8 mouse cellular contexts compared by ENCODE assay signal in the genomic region with DNA sequence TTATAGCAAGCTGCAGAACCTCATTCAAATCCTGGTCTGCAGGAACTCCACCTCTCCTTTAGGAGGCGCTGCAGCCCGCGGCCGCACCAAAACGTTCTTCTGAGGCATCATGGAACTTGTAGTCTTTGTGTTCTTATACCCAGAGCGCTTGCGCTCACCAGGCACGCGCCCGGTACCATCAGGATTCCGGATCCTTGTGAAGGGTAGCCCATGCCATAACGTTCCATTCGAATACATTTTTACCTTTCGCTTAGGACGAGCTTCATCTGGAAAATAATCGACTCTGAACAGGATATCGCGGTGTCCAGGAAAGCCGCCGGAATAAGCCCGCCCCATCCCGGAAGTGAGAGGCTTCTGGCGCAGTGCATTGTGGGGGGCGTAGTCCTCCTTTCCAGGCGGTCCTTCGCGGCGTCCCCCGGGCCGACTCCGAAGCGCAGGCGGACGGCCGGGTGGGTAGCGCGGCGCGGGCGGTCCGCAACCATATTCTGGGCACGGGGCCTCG. TPM values are rescaled to one million over a fixed set of nuclear protein-coding genes. Genes with fewer than 3 reads are reported as not detected.
DNase-seq lines count a peak whose midpoint lies in the region; ATAC-seq lines count a peak whose summit lies in the region.

Thap11 (plus strand) TSS at position 418 of the 502 bp plus-strand sequence.

- DNase-seq in NIH3T3 (ENCODE audit: low read depth) = peak; percentile 95
- DNase-seq in cerebellum, postnatal 10 days = peak; percentile 96 to 97
- peak; percentile 85 to 86 for DNase-seq in frontal cortex, postnatal 14 days (ENCODE audit: low spot score in 2 of 2)
- peak; percentile 77 to 86 for DNase-seq in layer of hippocampus, postnatal 25 days (ENCODE audit: extremely low spot score in 1 of 2, low spot score in 1 of 2)
- DNase-seq in lung, postnatal 25 days (ENCODE audit: low spot score) = peak; percentile 94
- DNase-seq in retina, embryonic 14.5 days (ENCODE audit: low spot score) = peak; percentile 95
- peak; percentile 95 for DNase-seq in thymus, postnatal 4 days

- peak within 1 kb of the TSS; percentile 99 for H3K4me2 ChIP-seq in hindbrain, embryonic 13.5 days

- H3K27me3 ChIP-seq in hindbrain, embryonic 13.5 days = no peaks in the 10 kb centered on the region

- H3K4me1 ChIP-seq in hindbrain, embryonic 13.5 days (replicated peaks) = peaks cover 55% of the 10 kb centered on the region

- H3K9ac ChIP-seq in hindbrain, embryonic 13.5 days = peak within 1 kb of the TSS; percentile 93

- no peaks in the 10 kb centered on the region for H3K36me3 ChIP-seq in hindbrain, embryonic 13.5 days

- H3K27ac ChIP-seq in hindbrain, embryonic 13.5 days = peak within 1 kb of the TSS; percentile 89

- peak; percentile 91 for ATAC-seq in hindbrain, embryonic 13.5 days (ENCODE audit: low FRiP score)

- peak within 1 kb of the TSS; percentile 82 for H3K4me3 ChIP-seq in hindbrain, embryonic 13.5 days

- H3K9me3 ChIP-seq in hindbrain, embryonic 13.5 days = no peaks in the 10 kb centered on the region

- WGBS in hindbrain, embryonic 13.5 days = under 1% methylated on average over 43 of the region's 43 CpGs

RNA-seq across cellular contexts. Expression of gene Thap11, which starts in this region (rescaled TPM):
- polyA plus RNA-seq in hindbrain, embryonic 13.5 days (2015; fragmentation: Nextera tagmentation; extraction: Ambion mirVana) = 58.7 and 60.6 TPM in 2 replicates
- total RNA-seq in layer of hippocampus, postnatal 25 days (2021) = 10 to 100 TPM; 38.2 to 44.4 TPM

Comparison
In these comparisons a context has a peak if more than half of its experiments do, and no peak if none do; other contexts are left out.
1. Peak in every context shown above with its lines: DNase-seq, ATAC-seq, H3K4me3 ChIP-seq and H3K27ac ChIP-seq.